Mouse (Mus musculus) midbrain, postnatal 0 days (tissue): ENCODE data around the gene Frmpd2. TPM values are rescaled to one million over a fixed set of nuclear protein-coding genes. Genes with fewer than 3 reads are reported as not detected.

Experiments
- ATAC-seq: fragments of 200-750 bp; cut with Nextera tagmentation; 2 replicates; pipeline ENCODE4 v1.8.0; 2017; ENCODE audit warnings: moderate number of reproducible peaks, mild to moderate bottlenecking, moderate TSS enrichment, moderate library complexity; ENCODE audit not compliant: low FRiP score
- DNase-seq: peaks from one replicate; pipeline ENCODE4 v3.0.0-alpha.2; 2015; ENCODE audit warnings: low spot score
- H3K27ac ChIP-seq: fragments of 300-500 bp; sonication (generic); 2 replicates; pipeline ENCODE4 v1.5.1; 2014; ENCODE audit warnings: low read depth, mild to moderate bottlenecking, low read length, mixed read lengths
- H3K27me3 ChIP-seq: fragments of 300-500 bp; sonication (generic); 2 replicates; pipeline ENCODE4 v1.6.1; 2014; ENCODE audit warnings: low read length, control low read depth, mixed read lengths; ENCODE audit not compliant: insufficient read depth
- H3K36me3 ChIP-seq: fragments of 300-500 bp; sonication (generic); 2 replicates; pipeline ENCODE4 v1.6.1; 2014; ENCODE audit warnings: low read length, control low read depth, mixed read lengths; ENCODE audit not compliant: insufficient read depth
- H3K4me1 ChIP-seq: fragments of 300-500 bp; sonication (generic); 2 replicates; pipeline ENCODE4 v1.6.1; 2014; ENCODE audit warnings: mild to moderate bottlenecking, control low read depth, antibody characterized with exemption, low read length, mixed read lengths; ENCODE audit not compliant: insufficient read depth
- H3K4me2 ChIP-seq: fragments of 300-500 bp; sonication (generic); 2 replicates; pipeline ENCODE4 v1.6.1; 2014; ENCODE audit warnings: low read depth, mild to moderate bottlenecking, low read length, mixed read lengths; ENCODE audit not compliant: poor library complexity, severe bottlenecking
- H3K4me3 ChIP-seq: fragments of 300-500 bp; sonication (generic); 2 replicates; pipeline ENCODE4 v1.5.1; 2014; ENCODE audit warnings: low read depth, mild to moderate bottlenecking, low read length, moderate library complexity
- H3K9ac ChIP-seq: fragments of 300-500 bp; sonication (generic); replicated peaks from 2 replicates; pipeline ENCODE4 v1.6.1; 2014; ENCODE audit warnings: mild to moderate bottlenecking, low read length, moderate library complexity, mixed read lengths; ENCODE audit not compliant: poor library complexity, severe bottlenecking
- H3K9me3 ChIP-seq: fragments of 300-500 bp; sonication (generic); 2 replicates; pipeline ENCODE4 v1.6.1; 2016; ENCODE audit warnings: low read length, control low read depth
- CTCF ChIP-seq: IDR thresholded peaks from 2 replicates; pipeline ENCODE4 v1.5.1; 2016; ENCODE audit warnings: antibody characterized with exemption, mild to moderate bottlenecking
- WGBS: fragments of 180-500 bp; shearing (Covaris S2); extraction: QIAGEN DNeasy Blood & Tissue Kit; methylation state at CpG from one replicate; pipeline ENCODE4 v1.1.7; 2014; 5-methylcytosine and 5-hydroxymethylcytosine counted together
- polyA plus RNA-seq: library from polyadenylated mRNA; unstranded; fragments of >200 nt; fragmentation: Nextera tagmentation; extraction: Ambion mirVana; gene quantifications from 2 replicates; pipeline ENCODE4 v1.2.1, GENCODE M21; 2015
- total RNA-seq: library from RNA; depleted of rRNA; stranded (reverse); fragments of >200 nt; gene quantifications from 2 replicates; pipeline ENCODE4 v1.2.3, GENCODE M21; 2014

Gene Frmpd2
- total and polyA plus RNA-seq, 2 experiments from 2014 or later = 0.71 to 0.73 TPM

GRCm38 (mm10) chr14:33513877-33514276 lies 42.4 kb downstream of the Frmpd2 start:
- ATAC-seq (no peak), DNase-seq (no peak)
- 43% methylated on average over 5 of the region's 5 CpGs for WGBS

DNA sequence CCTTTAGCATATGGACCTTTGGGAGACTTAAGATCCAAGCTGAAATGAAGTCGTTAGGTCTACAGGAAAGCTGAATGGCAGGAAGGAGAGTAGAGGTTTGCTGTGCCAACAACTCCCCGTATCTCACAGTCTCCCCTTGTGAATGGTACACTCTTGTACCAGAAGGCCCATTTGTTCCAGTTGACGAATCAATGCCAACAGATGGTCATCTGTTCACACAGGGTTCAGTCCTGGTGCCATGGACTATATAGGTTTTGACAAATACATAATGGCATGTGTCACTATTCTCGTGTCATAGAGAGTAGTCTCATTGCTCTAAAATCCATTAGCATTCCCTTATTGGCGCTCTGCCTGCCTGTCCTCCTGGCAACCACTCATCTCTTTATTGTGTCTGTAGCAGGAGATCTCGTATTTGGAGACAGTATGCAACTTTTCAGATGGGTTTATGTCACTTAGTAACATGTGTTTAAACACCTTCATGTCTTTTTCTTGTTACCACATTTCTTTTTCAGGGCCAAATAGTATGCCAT lies 43.3 kb downstream of the Frmpd2 start:
- Histone ChIP-seq H3K27ac (no peak overlapping the region), H3K4me3 (no peak overlapping the region), H3K36me3 (no peaks in the 10 kb centered on the region), H3K9me3 (no peaks in the 10 kb centered on the region), H3K4me1 (peaks cover 3% of the 10 kb centered on the region; the same call in 1 of the 2 replicates), H3K9ac (no peak overlapping the region), H3K4me2 (no peak overlapping the region), H3K27me3 (no peaks in the 10 kb centered on the region)
- DNase-seq (peak; percentile 71), ATAC-seq (no peak)
- WGBS = 64% methylated on average over 6 of the region's 6 CpGs
- TF ChIP-seq CTCF = no peak

More at GRCm38 (mm10) chr14:33513877-33514276, 42.4 kb downstream of the Frmpd2 start:
- no peaks in the 10 kb centered on the region for H3K27me3 ChIP-seq
- H3K9me3 ChIP-seq = no peaks in the 10 kb centered on the region
- no peak overlapping the region for H3K4me3 ChIP-seq
- peaks cover 3% of the 10 kb centered on the region; the same call in 1 of the 2 replicates for H3K4me1 ChIP-seq
- no peak for TF ChIP-seq CTCF
- H3K9ac ChIP-seq = no peak overlapping the region
- no peaks in the 10 kb centered on the region for H3K36me3 ChIP-seq
- H3K27ac ChIP-seq = no peak overlapping the region
- H3K4me2 ChIP-seq = no peak overlapping the region

DNA sequence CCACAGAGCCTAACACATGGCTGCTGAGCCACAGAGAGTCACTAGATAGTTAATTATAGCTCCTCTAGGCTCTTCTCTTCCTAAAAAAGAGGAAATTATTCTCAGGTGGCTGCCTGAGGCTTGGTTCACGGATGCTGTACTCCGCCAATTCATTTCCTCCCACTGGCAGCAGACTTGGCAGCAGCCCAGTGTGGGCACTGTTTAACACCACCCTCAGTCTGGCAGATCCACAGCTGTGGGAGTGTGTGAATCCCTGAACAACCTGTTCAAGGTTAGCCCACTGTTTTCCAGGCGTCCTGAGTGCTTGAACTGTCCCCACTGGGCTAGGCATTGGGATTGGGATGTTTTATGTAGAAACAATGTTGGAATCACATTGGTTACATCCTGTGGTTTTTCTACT lies 50.0 kb downstream of the Frmpd2 start:
- Histone ChIP-seq H3K27me3 (no peaks in the 10 kb centered on the region), H3K4me3 (no peak overlapping the region), H3K4me1 (no peaks in the 10 kb centered on the region), H3K36me3 (no peaks in the 10 kb centered on the region), H3K4me2 (no peak overlapping the region), H3K9ac (no peak overlapping the region), H3K27ac (no peak overlapping the region), H3K9me3 (no peaks in the 10 kb centered on the region)
- ATAC-seq (no peak), DNase-seq (peak; percentile 66)
- no peak for TF ChIP-seq CTCF
- WGBS = 28% methylated on average over 3 of the region's 3 CpGs

DNA sequence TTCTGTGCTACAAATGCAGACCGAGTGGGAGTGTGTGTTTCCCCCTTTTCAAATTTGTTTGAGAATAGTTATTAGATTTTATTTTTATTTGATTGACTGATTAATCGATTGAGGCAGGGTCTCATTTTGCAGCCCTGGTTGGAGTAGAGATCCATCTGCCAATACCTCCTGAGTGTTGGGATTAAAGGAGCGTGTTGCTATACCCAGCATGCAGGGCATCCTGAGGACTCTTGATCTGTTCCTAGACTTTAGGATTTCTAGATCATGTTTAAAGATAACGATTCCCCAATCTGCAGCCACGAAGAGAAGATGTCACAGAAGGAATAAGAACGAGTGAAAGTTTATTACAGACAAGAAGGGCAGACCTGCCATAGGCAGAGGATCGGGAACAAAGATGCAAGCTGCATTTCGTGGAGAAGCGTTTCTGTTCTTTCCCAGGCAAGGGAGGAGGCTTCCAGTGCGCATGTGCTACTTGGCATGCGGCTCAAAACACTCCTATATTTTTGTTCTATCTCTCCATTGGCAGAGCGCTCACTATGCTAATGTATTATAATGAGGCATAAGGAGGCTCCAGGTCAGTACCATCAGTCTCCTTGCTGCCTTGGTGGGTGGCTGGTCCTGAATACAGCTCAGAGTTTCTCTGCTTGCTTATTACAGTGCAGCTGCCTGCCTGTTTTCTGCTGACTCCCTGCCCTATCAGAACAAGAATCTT lies 53.9 kb downstream of the Frmpd2 start:
- Histone ChIP-seq H3K4me1 (no peaks in the 10 kb centered on the region), H3K9ac (no peak overlapping the region), H3K4me3 (peak overlapping the region; percentile 7; the same call in 1 of the 2 replicates), H3K27ac (peak overlapping the region; percentile 47), H3K4me2 (peak overlapping the region; percentile 33), H3K9me3 (no peaks in the 10 kb centered on the region), H3K27me3 (no peaks in the 10 kb centered on the region), H3K36me3 (no peaks in the 10 kb centered on the region)
- DNase-seq = peak; percentile 74
- WGBS = 39% methylated on average over 12 of the region's 12 CpGs
- no peak for TF ChIP-seq CTCF
- ATAC-seq = peak; percentile 60

GRCm38 (mm10) chr14:33526621-33527020 lies 55.1 kb downstream of the Frmpd2 start:
- WGBS = 71% methylated on average over 2 of the region's 2 CpGs
- H3K4me1 ChIP-seq = no peaks in the 10 kb centered on the region
- TF ChIP-seq CTCF = no peak
- H3K4me2 ChIP-seq = no peak overlapping the region
- no peaks in the 10 kb centered on the region for H3K9me3 ChIP-seq
- H3K36me3 ChIP-seq = no peaks in the 10 kb centered on the region
- no peak overlapping the region for H3K27ac ChIP-seq
- ATAC-seq (no peak), DNase-seq (no peak)
- no peak overlapping the region for H3K9ac ChIP-seq
- H3K4me3 ChIP-seq = no peak overlapping the region
- no peaks in the 10 kb centered on the region for H3K27me3 ChIP-seq

DNA sequence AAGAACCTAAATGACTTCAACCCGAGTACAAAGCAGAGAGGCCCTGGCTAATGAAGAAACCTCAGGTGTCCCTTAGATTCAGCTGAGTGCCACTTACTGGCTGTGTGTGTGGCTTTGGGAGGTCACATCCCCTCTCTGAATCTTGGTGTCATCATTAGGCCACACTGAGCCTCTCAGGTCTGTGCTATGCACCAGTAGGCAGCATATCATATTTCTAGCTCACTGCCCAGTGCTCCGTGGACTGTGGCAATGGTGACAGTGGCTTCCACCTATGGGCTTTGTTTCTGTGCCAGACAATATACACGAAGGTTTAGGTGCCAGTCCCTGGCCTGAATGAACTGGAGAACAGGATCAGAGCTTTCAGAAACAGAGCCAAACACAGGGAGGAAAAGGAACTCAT lies 56.4 kb downstream of the Frmpd2 start:
- no peak overlapping the region for H3K27ac ChIP-seq
- DNase-seq (no peak), ATAC-seq (no peak)
- 55% methylated on average over 3 of the region's 3 CpGs for WGBS
- no peak overlapping the region for H3K9ac ChIP-seq
- H3K36me3 ChIP-seq = no peaks in the 10 kb centered on the region
- no peak overlapping the region for H3K4me2 ChIP-seq
- H3K27me3 ChIP-seq = no peaks in the 10 kb centered on the region
- no peak for TF ChIP-seq CTCF
- no peaks in the 10 kb centered on the region for H3K4me1 ChIP-seq
- H3K9me3 ChIP-seq = no peaks in the 10 kb centered on the region
- no peak overlapping the region for H3K4me3 ChIP-seq
